Comparison of ENCODE assay signal across 11 mouse cellular contexts in the genomic region with DNA sequence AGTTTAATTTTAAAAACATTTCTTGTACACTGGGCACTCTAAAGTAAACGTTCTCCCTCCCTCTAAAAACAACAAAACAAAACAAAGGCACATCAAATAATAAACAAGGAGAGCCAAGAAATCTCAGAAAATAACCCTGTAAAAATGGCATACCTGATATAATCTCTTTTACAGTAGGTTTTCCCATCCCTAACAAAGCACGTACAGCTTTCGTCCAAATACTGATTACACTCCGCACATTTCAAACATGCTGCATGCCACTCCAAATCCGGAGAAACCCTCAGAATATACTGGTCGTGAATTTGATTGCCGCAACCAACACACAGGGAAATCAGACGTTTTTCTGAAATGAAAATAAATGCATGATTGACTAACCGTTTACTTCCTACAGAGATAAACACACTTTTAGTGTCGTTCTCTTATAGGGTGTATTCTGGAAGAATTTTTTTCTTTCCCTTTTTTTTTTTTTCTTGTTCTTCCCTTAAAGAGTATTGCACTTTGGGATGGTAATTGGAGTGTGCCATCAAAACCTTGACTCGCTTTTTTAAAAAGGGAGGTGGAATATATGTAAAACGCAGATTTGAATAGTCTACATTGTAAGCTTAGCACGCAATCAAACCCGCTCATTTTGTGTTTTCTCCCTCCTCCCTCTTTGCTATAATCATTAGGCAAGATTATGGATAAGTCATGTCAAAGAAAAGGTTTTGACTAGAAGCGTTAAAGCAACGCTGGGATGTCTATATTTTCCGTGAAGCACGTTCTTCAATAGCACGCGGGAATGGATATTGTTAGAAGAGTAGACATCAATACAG. TPM values are rescaled to one million over a fixed set of nuclear protein-coding genes. Genes with fewer than 3 reads are reported as not detected.
A peak's percentile ranks its signal among the peaks of the same experiment; 100 is the strongest.
DNase-seq lines count a peak whose midpoint lies in the region; ATAC-seq lines count a peak whose summit lies in the region.
"Had no signal": no experiment of that assay in that cellular context is flagged by ENCODE, and none has a peak within 500 bp of the region (broad histone marks: within the 10 kb centered on the region; RNA-seq: fewer than 3 reads in every experiment).

No protein-coding gene starts in this region.

- H3K27me3 ChIP-seq in heart, embryonic 10.5 days (ENCODE audit: insufficient read depth, poor library complexity, severe bottlenecking), result peaks cover 83% of the 10 kb centered on the region
- H3K27me3 ChIP-seq in hindbrain, embryonic 12.5 days, result peaks cover 87% of the 10 kb centered on the region
- peaks cover 87% of the 10 kb centered on the region for H3K27me3 ChIP-seq in midbrain, embryonic 14.5 days (ENCODE audit: control insufficient read depth, insufficient read depth, low read length)

- no peaks in the 10 kb centered on the region for H3K36me3 ChIP-seq in heart, embryonic 10.5 days
- H3K36me3 ChIP-seq in hindbrain, embryonic 12.5 days, result no peaks in the 10 kb centered on the region
- H3K36me3 ChIP-seq in midbrain, embryonic 14.5 days (ENCODE audit: control insufficient read depth, insufficient read depth, low read length), result no peaks in the 10 kb centered on the region

- no peak for ATAC-seq in hindbrain, embryonic 12.5 days (ENCODE audit: low FRiP score)
- ATAC-seq in midbrain, embryonic 14.5 days (ENCODE audit: low FRiP score, low TSS enrichment), result no peak
- ATAC-seq: Patski had no signal

- peak overlapping the region; percentile 88 for H3K27ac ChIP-seq in heart, embryonic 10.5 days
- no peak overlapping the region for H3K27ac ChIP-seq in hindbrain, embryonic 12.5 days
- no peak overlapping the region for H3K27ac ChIP-seq in midbrain, embryonic 14.5 days (replicated peaks; ENCODE audit: low read depth, low read length)
- H3K27ac ChIP-seq: left cerebral cortex, adult 2 months had no signal

- intact Hi-C loops in heart, postnatal 25 days (cut with DNase I), result loop anchor here (10.0 kb wide), 1 partner anchor 396 kb away; no protein-coding TSS in a partner anchor

- H3K4me3 ChIP-seq in heart, embryonic 10.5 days, result peak overlapping the region; percentile 75
- peak overlapping the region; percentile 53 for H3K4me3 ChIP-seq in hindbrain, embryonic 12.5 days
- H3K4me3 ChIP-seq in midbrain, embryonic 14.5 days (replicated peaks; ENCODE audit: low read depth, low read length), result peak overlapping the region; percentile 43
- H3K4me3 ChIP-seq: left cerebral cortex, adult 2 months had no signal

- H3K9me3 ChIP-seq in heart, embryonic 10.5 days, result no peaks in the 10 kb centered on the region
- no peaks in the 10 kb centered on the region for H3K9me3 ChIP-seq in hindbrain, embryonic 12.5 days (replicated peaks)
- no peaks in the 10 kb centered on the region for H3K9me3 ChIP-seq in midbrain, embryonic 14.5 days (ENCODE audit: control insufficient read depth, low read length)

- H3K9ac ChIP-seq in hindbrain, embryonic 12.5 days, result no peak overlapping the region
- no peak overlapping the region for H3K9ac ChIP-seq in midbrain, embryonic 14.5 days (replicated peaks; ENCODE audit: low read length)

- DNase-seq in heart, embryonic 10.5 days (ENCODE audit: low spot score), result no peak
- DNase-seq in heart, postnatal 25 days (ENCODE audit: low spot score), result no peak
- DNase-seq in embryo, embryonic 9.5 days (ENCODE audit: extremely low spot score), result peak; percentile 20
- peak; percentile 58 for DNase-seq in midbrain, embryonic 14.5 days
- DNase-seq in left cerebral cortex, adult 9 months (ENCODE audit: low spot score in 2 of 2), result no peak
- no peak for DNase-seq in thymus, postnatal 36 days
- DNase-seq in right cerebral cortex, adult 2 months (ENCODE audit: low spot score in 2 of 2), result no peak
- DNase-seq: spleen, adult 18-20 months had no signal

- peaks cover 18% of the 10 kb centered on the region for H3K4me1 ChIP-seq in heart, embryonic 10.5 days
- 0 out of 2 replicates have a peak, but pooled peaks cover 6% of the 10 kb centered on the region for H3K4me1 ChIP-seq in hindbrain, embryonic 12.5 days
- H3K4me1 ChIP-seq in midbrain, embryonic 14.5 days (ENCODE audit: control insufficient read depth, insufficient read depth, low read length), result peaks cover 6% of the 10 kb centered on the region; the same call in 1 of the 2 replicates

- no peak overlapping the region for H3K4me2 ChIP-seq in hindbrain, embryonic 12.5 days (replicated peaks)
- no peak overlapping the region for H3K4me2 ChIP-seq in midbrain, embryonic 14.5 days (ENCODE audit: low read length)

- WGBS in heart, embryonic 10.5 days, result under 1% methylated on average over 20 of the region's 20 CpGs
- under 1% methylated on average over 20 of the region's 20 CpGs for WGBS in hindbrain, embryonic 12.5 days
- 1% methylated on average over 20 of the region's 20 CpGs for WGBS in midbrain, embryonic 14.5 days

RNA-seq across cellular contexts. Expression of a gene that starts 1.2 kb away (rescaled TPM):
- polyA plus RNA-seq in heart, embryonic 10.5 days (2016; fragmentation: Nextera tagmentation; extraction: Ambion mirVana), result 7.0 and 27.2 TPM in 2 replicates
- under 1 TPM; 0.10 to 0.48 TPM for total RNA-seq in heart, postnatal 25 days (2021)
- polyA plus RNA-seq in hindbrain, embryonic 12.5 days (2016; fragmentation: Nextera tagmentation; extraction: Ambion mirVana), result 44.2 and 45.5 TPM in 2 replicates
- polyA plus RNA-seq in midbrain, embryonic 14.5 days (2014; fragmentation: Nextera tagmentation; extraction: Ambion mirVana), result 5.4 and 8.1 TPM in 2 replicates
- polyA plus RNA-seq: Patski had no signal

Comparison
In these comparisons a context has a peak if more than half of its experiments do, and no peak if none do; other contexts are left out.
1. DNase-seq: peak in embryo, embryonic 9.5 days (single experiment) and midbrain, embryonic 14.5 days (single experiment); none in heart, embryonic 10.5 days (single experiment), heart, postnatal 25 days (single experiment), left cerebral cortex, adult 9 months (0 of 2), thymus, postnatal 36 days (0 of 2) and right cerebral cortex, adult 2 months (0 of 2).
2. Peak in every context shown above with its lines, with median percentiles within 50 percentile points of each other: H3K4me3 ChIP-seq.